ENCODE assay signal across 26 mouse cellular contexts in genomic region chr4:13176615-13177267, GRCm38 (mm10).
A peak's percentile ranks its signal among the peaks of the same experiment; 100 is the strongest.
DNase-seq lines count a peak whose midpoint lies in the region; ATAC-seq and TF ChIP-seq lines count a peak whose summit lies in the region.
"Had no signal": no experiment of that assay in that cellular context is flagged by ENCODE, and none has a peak within 500 bp of the region (broad histone marks: within the 10 kb centered on the region; RNA-seq: fewer than 3 reads in every experiment).

No protein-coding gene starts in this region.

- DNase-seq in intestine, embryonic 14.5 days (ENCODE audit: low spot score), result no peak
- no peak for DNase-seq in midbrain, embryonic 10.5 days (ENCODE audit: low spot score)
- peak; percentile 54 for DNase-seq in brain, embryonic 14.5 days (ENCODE audit: low read depth)
- DNase-seq in telencephalon, adult 2 months (ENCODE audit: low read depth, low spot score), result peak; percentile 4
- no peak for DNase-seq in liver, embryonic 11.5 days (ENCODE audit: low spot score)
- DNase-seq: adrenal gland, postnatal 25 days; cerebellum, adult 2 months; gastrocnemius, postnatal 14 days; heart, adult 11 months; kidney, adult 9 months; kidney, postnatal 36 days; liver, embryonic 13.5 days; lung, adult 18-20 months; lung, postnatal 10 days; thymus, postnatal 4 days had no signal

- no peak for TF ChIP-seq POLR2A in brain, embryonic 14.5 days (IDR thresholded peaks at IDR 0.05; ENCODE audit: borderline replicate concordance, extremely low read depth, insufficient read depth, insufficient read length, poor library complexity, severe bottlenecking)

- no peak overlapping the region for H3K4me3 ChIP-seq in intestine, embryonic 14.5 days (ENCODE audit: low read depth, low read length)
- no peak overlapping the region for H3K4me3 ChIP-seq in intestine, embryonic 16.5 days (ENCODE audit: low read length)
- no peak overlapping the region for H3K4me3 ChIP-seq in midbrain, embryonic 13.5 days (replicated peaks)
- H3K4me3 ChIP-seq in midbrain, embryonic 10.5 days, result no peak overlapping the region
- no peak overlapping the region for H3K4me3 ChIP-seq in liver, embryonic 11.5 days (ENCODE audit: low read depth, low read length)
- H3K4me3 ChIP-seq: erythroblast, embryonic 14.5 days; heart, embryonic 10.5 days; heart, embryonic 15.5 days; intestine, embryonic 15.5 days; layer of hippocampus, adult 2 months; left cerebral cortex, adult 2 months; liver, embryonic 13.5 days; midbrain, embryonic 12.5 days had no signal

- H3K9me3 ChIP-seq in intestine, embryonic 14.5 days (ENCODE audit: control insufficient read depth, low read length), result no peaks in the 10 kb centered on the region
- no peaks in the 10 kb centered on the region for H3K9me3 ChIP-seq in intestine, embryonic 16.5 days (ENCODE audit: control insufficient read depth, low read length)
- H3K9me3 ChIP-seq in midbrain, embryonic 13.5 days, result no peaks in the 10 kb centered on the region
- no peaks in the 10 kb centered on the region for H3K9me3 ChIP-seq in midbrain, embryonic 10.5 days (replicated peaks)
- H3K9me3 ChIP-seq in liver, embryonic 11.5 days (ENCODE audit: control insufficient read depth, low read length), result no peaks in the 10 kb centered on the region
- H3K9me3 ChIP-seq: heart, embryonic 10.5 days; heart, embryonic 15.5 days; intestine, embryonic 15.5 days; liver, embryonic 13.5 days; midbrain, embryonic 12.5 days had no signal

- H3K27me3 ChIP-seq in intestine, embryonic 14.5 days (replicated peaks; ENCODE audit: control insufficient read depth, insufficient read depth, low read length), result no peaks in the 10 kb centered on the region
- no peaks in the 10 kb centered on the region for H3K27me3 ChIP-seq in intestine, embryonic 16.5 days (replicated peaks; ENCODE audit: control insufficient read depth, insufficient read depth, low read length)
- H3K27me3 ChIP-seq in midbrain, embryonic 13.5 days, result no peaks in the 10 kb centered on the region
- no peaks in the 10 kb centered on the region for H3K27me3 ChIP-seq in midbrain, embryonic 10.5 days (ENCODE audit: low read depth, poor library complexity, severe bottlenecking)
- H3K27me3 ChIP-seq in liver, embryonic 11.5 days (replicated peaks; ENCODE audit: control insufficient read depth, insufficient read depth, low read length), result no peaks in the 10 kb centered on the region
- H3K27me3 ChIP-seq: heart, embryonic 15.5 days; intestine, embryonic 15.5 days; liver, embryonic 13.5 days; midbrain, embryonic 12.5 days had no signal

- TF ChIP-seq CTCF in brain, embryonic 14.5 days (IDR thresholded peaks at IDR 0.05; ENCODE audit: borderline replicate concordance, extremely low read depth, insufficient read depth, insufficient read length), result no peak

- peaks cover 5% of the 10 kb centered on the region; the same call in 1 of the 2 replicates for H3K4me1 ChIP-seq in intestine, embryonic 14.5 days (replicated peaks; ENCODE audit: control insufficient read depth, insufficient read depth, low read length)
- H3K4me1 ChIP-seq in intestine, embryonic 16.5 days (ENCODE audit: control insufficient read depth, insufficient read depth, low read length), result no peaks in the 10 kb centered on the region
- H3K4me1 ChIP-seq in midbrain, embryonic 13.5 days (replicated peaks), result peaks cover 9% of the 10 kb centered on the region; the same call in 1 of the 2 replicates
- no peaks in the 10 kb centered on the region for H3K4me1 ChIP-seq in midbrain, embryonic 10.5 days
- H3K4me1 ChIP-seq in liver, embryonic 11.5 days (replicated peaks; ENCODE audit: control insufficient read depth, insufficient read depth, low read length), result no peaks in the 10 kb centered on the region
- H3K4me1 ChIP-seq: heart, embryonic 15.5 days; intestine, embryonic 15.5 days; liver, embryonic 13.5 days; midbrain, embryonic 12.5 days had no signal

- no peak overlapping the region for H3K9ac ChIP-seq in intestine, embryonic 14.5 days (ENCODE audit: low read length)
- no peak overlapping the region for H3K9ac ChIP-seq in intestine, embryonic 16.5 days (ENCODE audit: low read depth, low read length)
- no peak overlapping the region for H3K9ac ChIP-seq in midbrain, embryonic 13.5 days (replicated peaks)
- H3K9ac ChIP-seq in liver, embryonic 11.5 days (ENCODE audit: low read depth, low read length), result no peak overlapping the region
- H3K9ac ChIP-seq: heart, embryonic 15.5 days; intestine, embryonic 15.5 days; liver, embryonic 13.5 days; midbrain, embryonic 12.5 days had no signal

- no peak overlapping the region for H3K27ac ChIP-seq in intestine, embryonic 14.5 days (ENCODE audit: low read depth)
- H3K27ac ChIP-seq in intestine, embryonic 16.5 days (ENCODE audit: low read length), result no peak overlapping the region
- H3K27ac ChIP-seq in midbrain, embryonic 13.5 days, result no peak overlapping the region
- H3K27ac ChIP-seq in midbrain, embryonic 10.5 days (replicated peaks), result no peak overlapping the region
- no peak overlapping the region for H3K27ac ChIP-seq in liver, embryonic 11.5 days (ENCODE audit: low read depth, low read length)
- H3K27ac ChIP-seq: heart, embryonic 10.5 days; heart, embryonic 15.5 days; intestine, embryonic 15.5 days; layer of hippocampus, adult 2 months; left cerebral cortex, adult 2 months; liver, embryonic 13.5 days; midbrain, embryonic 12.5 days had no signal

- 0 out of 2 replicates have a peak, but pooled peaks have one; percentile 15 for ATAC-seq in intestine, embryonic 14.5 days (replicated peaks; ENCODE audit: low FRiP score, low TSS enrichment, low read depth)
- ATAC-seq in intestine, embryonic 16.5 days, result no peak
- ATAC-seq in midbrain, embryonic 13.5 days, result 0 out of 2 replicates have a peak, but pooled peaks have one; percentile 45
- no peak for ATAC-seq in liver, embryonic 11.5 days (replicated peaks; ENCODE audit: low FRiP score)
- ATAC-seq: CD4-positive, CD25-positive, alpha-beta regulatory T cell, adult 4 months; hindbrain, embryonic 16.5 days; intestine, embryonic 15.5 days had no signal

- no peak overlapping the region for H3K4me2 ChIP-seq in intestine, embryonic 14.5 days (ENCODE audit: low read length)
- no peak overlapping the region for H3K4me2 ChIP-seq in intestine, embryonic 16.5 days (ENCODE audit: low read depth, low read length)
- no peak overlapping the region for H3K4me2 ChIP-seq in midbrain, embryonic 13.5 days (replicated peaks)
- no peak overlapping the region for H3K4me2 ChIP-seq in liver, embryonic 11.5 days
- H3K4me2 ChIP-seq: heart, embryonic 15.5 days; intestine, embryonic 15.5 days; liver, embryonic 13.5 days; midbrain, embryonic 12.5 days had no signal

- H3K36me3 ChIP-seq in intestine, embryonic 14.5 days (ENCODE audit: control insufficient read depth, insufficient read depth, low read length), result no peaks in the 10 kb centered on the region
- no peaks in the 10 kb centered on the region for H3K36me3 ChIP-seq in intestine, embryonic 16.5 days (ENCODE audit: control insufficient read depth, insufficient read depth, low read length)
- no peaks in the 10 kb centered on the region for H3K36me3 ChIP-seq in midbrain, embryonic 13.5 days
- H3K36me3 ChIP-seq in midbrain, embryonic 10.5 days, result no peaks in the 10 kb centered on the region
- H3K36me3 ChIP-seq in liver, embryonic 11.5 days (ENCODE audit: control insufficient read depth, insufficient read depth, low read length), result no peaks in the 10 kb centered on the region
- H3K36me3 ChIP-seq: heart, embryonic 10.5 days; heart, embryonic 15.5 days; intestine, embryonic 15.5 days; liver, embryonic 13.5 days; midbrain, embryonic 12.5 days had no signal

- WGBS in intestine, embryonic 14.5 days, result 31% methylated on average over 2 of the region's 2 CpGs
- 41% methylated on average over 2 of the region's 2 CpGs for WGBS in intestine, embryonic 16.5 days
- WGBS in midbrain, embryonic 13.5 days, result 36% methylated on average over 2 of the region's 2 CpGs
- 76% methylated on average over 2 of the region's 2 CpGs for WGBS in midbrain, embryonic 10.5 days
- WGBS in liver, embryonic 11.5 days, result 61% methylated on average over 2 of the region's 2 CpGs

Comparison
In these comparisons a context has a peak if more than half of its experiments do, and no peak if none do; other contexts are left out.
1. ATAC-seq: peak in intestine, embryonic 14.5 days (single experiment) and midbrain, embryonic 13.5 days (single experiment); none in intestine, embryonic 16.5 days (single experiment) and liver, embryonic 11.5 days (single experiment).
2. DNase-seq: peak in brain, embryonic 14.5 days (single experiment) and telencephalon, adult 2 months (single experiment); none in intestine, embryonic 14.5 days (single experiment), midbrain, embryonic 10.5 days (single experiment) and liver, embryonic 11.5 days (single experiment).